Mouse (Mus musculus) hematopoietic stem cell, adult 5-6 weeks (primary cell): ENCODE data around the gene BC024978. TPM values are rescaled to one million over a fixed set of nuclear protein-coding genes. Genes with fewer than 3 reads are reported as not detected.

Source experiments
- ATAC-seq, 2 experiments: fragments of 125-278 bp in 1 of 2; replicated peaks in 1 of 2; 2 replicates each; pipeline ENCODE4 v1.8.0; 2016 to 2017; ENCODE audit warnings: inconsistent platforms in 2 of 2, mild to moderate bottlenecking in 2 of 2, moderate number of reproducible peaks in 2 of 2, low read depth in 1 of 2, moderate TSS enrichment in 1 of 2; ENCODE audit not compliant: low FRiP score in 2 of 2, poor library complexity in 2 of 2, severe bottlenecking in 2 of 2, insufficient read depth in 1 of 2, low TSS enrichment in 1 of 2
- total RNA-seq: library from RNA; stranded (forward); fragments of 172-1452, 232-1000 nt; gene quantifications from 2 replicates; pipeline ENCODE4 v1.2.3, GENCODE M21; 2017

BC024978 gene
- total RNA-seq, 1 experiment from 2014 or later = 3.5 TPM

GRCm38 (mm10) chr7:27198355-27198754 is 2.8 kb downstream of the BC024978 start:
- no peak for ATAC-seq

GRCm38 (mm10) chr7:27198779-27199178 is 3.2 kb downstream of the BC024978 start:
- no peak for ATAC-seq

DNA sequence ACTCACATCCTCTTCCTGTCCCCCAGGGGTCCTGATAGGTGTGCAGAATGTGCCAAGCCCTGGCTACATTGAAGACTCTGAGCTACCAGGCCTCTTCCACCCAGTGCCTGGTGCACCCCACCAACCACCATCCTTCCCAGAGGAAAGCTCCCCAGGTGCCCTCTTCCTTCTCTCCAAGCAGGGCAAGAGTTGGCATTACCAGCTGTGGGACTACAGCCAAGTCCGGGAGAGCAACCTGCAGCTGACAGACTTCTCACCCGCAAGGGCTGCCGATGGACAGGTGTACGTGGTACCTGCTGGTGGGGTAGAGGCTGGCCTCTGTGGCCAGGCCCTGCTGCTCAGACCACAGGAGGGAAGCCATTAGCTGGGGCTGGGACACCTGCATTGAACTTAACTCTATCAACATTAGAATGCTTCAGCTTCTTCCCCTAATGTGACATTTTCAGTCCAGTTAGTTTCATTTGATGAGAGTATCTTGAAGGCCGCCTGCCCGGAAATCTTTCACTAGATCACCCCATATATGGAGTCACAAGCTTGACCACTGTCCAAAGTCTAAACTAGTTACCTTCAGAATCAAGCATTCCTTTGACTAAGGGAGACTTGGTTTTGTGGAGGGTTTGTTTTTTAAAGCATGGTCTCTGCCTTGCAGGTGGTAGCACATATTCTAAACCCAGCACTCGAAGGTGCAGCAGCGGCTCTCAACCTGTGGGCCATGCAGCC is 8.3 kb downstream of the BC024978 start:
- ATAC-seq = no peak

DNA sequence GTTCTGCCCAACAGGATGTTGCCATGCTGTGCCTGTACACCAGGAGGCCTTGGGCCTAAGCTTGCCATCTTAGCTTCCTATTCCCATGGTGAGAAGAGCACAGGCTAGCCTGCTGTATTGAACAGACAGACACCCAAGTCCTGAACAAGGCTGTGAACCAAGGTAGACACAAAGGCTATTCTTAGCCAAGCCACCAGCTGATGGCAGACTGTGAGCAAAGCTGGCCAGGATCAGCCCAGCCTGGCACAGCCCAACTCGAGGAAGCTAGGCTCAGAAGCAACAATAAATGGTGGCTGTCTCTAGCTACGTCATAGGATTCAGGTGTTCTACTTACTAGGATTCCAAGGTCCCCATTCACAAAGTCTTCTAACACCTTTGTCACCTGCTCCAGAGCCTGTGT is 17.0 kb downstream of the BC024978 start:
- ATAC-seq = no peak

DNA sequence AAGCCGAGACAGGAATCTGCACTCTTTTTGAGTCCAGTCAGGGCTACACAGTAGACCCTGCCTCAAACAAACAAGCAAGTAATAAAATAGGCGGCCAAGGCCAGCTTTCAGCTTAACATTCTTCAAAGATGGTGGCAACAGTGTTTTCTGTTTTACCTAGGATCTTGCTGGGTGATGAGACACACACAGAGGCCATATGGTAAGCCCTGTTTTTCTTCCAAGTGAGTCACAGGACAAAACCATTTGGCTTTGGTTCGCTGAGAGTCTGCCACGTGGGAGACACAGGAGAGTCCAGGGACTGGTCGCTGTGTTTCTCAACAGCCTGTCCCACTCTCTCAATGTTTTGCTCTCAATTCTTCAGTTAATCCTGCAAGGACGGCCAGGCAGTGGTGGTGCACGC is 23.0 kb downstream of the BC024978 start:
- ATAC-seq = no peak

DNA sequence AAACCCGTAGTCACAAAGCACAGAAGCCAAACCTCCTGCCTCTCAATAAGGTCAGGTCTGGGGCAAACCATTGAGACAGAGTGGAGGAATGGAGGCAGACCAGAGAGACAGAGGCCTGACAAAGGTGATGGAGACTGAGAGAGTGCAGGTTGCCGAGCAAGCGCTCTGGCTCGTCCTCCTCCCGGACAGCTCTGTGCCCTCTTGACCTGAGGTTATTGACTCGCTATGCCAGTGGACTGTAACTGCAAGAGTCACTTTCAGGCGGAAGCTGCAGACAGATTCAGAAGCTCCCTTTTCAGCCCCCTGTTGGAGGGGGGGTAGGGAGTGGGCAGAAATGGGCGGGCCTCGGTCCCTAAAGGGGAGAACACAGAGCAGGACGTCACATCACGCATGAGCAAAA is 24.4 kb downstream of the BC024978 start:
- ATAC-seq = no peak

GRCm38 (mm10) chr7:27221939-27222338 is 26.4 kb downstream of the BC024978 start:
- no peak for ATAC-seq

GRCm38 (mm10) chr7:27222538-27222937 is 27.0 kb downstream of the BC024978 start:
- no peak for ATAC-seq

DNA sequence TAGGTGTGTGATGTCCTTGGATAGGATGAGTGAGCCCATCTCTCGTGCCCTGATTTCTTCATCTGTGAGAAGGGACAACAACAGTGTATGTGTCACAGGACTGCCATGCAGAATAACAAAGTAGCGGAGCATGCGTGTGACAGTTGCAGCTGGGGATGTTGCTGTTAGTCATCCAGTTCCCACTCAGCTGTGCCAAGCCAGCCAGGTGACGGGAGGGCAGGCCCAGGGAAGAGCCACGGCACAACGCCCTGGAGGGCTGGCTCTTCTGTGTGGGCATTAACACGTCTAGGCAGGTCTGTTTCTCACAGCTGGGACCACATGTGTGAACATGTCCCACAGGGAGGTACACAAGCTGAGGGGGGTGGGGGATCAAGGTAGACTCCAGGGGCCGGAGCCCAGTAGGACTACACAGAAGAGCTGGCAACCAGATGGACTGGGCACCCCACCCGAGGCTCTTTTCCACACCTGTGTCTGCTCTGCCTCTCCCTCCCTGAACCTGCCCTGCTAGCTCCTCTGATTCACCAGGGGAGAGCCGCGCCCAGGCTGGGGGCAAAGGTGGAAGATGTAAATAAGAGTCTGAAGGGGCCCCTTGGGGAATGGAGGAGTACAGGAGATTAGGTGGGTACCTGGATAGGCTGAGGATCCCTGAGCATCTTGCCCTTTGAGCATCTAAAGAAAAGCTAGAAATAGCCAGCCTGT is 29.4 kb downstream of the BC024978 start:
- no peak for ATAC-seq

DNA sequence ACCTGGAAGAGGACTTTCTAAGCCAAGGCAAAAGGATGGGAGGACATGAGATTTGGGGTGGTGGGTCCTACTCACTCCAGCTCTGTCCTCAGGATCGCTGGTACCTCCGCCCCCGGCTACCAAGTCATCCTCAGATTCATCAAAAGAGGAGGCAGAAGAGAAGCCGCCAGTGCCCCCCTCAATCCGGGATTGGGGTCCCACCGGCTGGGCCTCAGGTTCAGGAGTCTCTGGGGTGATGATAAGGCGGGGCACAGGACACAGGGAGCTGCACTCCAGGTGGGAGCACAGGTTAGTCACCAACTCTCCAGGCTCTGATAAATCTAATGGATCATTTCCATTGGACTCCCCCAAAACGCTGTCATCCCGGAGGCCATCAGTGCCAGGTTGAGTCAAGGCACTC is 31.7 kb downstream of the BC024978 start:
- ATAC-seq = no peak

DNA sequence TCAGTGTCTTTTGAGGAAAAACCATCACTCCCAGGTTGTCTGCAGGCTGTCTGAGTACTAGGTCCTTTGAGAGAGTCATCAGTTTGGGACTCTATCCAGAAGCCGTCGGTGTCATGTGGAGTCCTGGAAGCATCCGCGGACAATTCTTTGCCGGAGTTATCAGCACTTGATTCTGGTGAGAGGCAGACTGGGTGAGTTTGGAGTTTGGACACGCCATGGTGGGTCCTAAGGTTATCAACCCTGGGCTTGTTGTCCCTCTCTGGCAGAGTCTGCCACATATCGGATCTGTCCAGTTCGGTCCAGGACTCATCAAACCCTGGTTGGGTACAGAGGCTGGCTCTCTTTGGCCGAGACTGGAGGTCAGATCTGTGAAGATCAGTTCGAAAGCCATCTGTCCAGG is 32.1 kb downstream of the BC024978 start:
- ATAC-seq = no peak

- ATAC-seq = peak; percentile 79 to 85
Observed at GRCm38 (mm10) chr7:27228281-27228821, 32.8 kb downstream of the BC024978 start, which contains the start of gene Itpkc. TSS of gene Itpkc (minus strand) at chr7:27228661.

DNA sequence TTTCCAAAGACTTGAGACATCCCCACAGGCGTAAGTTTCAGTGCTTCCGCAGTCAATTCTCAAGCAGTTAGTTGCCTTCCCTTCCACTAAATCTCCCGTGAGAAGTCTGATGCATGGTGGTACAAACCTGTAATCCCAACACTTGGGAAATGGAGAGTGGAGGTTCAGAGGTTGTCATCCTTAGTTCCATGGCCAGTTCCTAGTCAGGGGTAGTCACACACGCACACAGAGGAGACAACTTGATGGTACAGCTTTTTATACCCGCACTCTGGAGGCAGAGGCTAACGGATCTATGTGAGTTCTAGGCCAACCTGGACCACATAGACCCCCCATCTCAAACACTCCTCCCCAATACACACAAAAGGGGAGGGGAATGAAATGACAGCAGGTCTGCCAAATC is 33.3 kb downstream of the BC024978 start:
- ATAC-seq = peak; percentile 1 to 8; a peak in 2 of 4 replicates

GRCm38 (mm10) chr7:27230781-27231180 is 35.2 kb downstream of the BC024978 start:
- no peak for ATAC-seq

DNA sequence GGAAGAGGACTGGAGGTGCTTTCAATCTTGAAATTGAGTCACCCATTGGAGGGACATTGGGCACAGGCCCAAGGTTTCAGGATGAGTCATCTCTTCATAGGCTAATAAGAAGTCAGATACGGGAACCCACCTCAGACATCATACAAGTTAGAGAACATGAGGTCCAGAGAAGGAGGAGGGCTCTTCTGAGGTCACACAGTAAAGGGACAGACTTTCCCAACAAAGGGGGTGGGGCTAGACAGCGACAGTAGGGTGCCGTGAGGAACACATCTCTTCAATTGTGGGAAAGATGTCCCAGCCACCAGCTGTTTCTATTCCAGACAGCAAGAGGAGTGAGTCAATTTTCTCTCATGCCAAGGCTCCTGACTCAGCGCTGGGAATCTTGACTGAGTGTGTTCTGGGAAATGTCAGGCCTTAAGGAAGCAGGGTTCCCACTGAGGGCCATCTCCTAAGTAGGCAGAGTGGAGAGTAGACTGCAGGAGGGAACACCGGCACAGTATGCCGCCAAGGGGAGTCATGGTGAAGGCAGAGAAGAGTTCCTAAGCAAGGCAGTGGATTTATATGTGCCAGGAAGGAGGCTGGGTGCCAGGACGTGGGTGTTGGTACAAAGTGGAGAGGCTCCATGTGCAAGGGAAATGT is 36.2 kb downstream of the BC024978 start:
- no peak for ATAC-seq

DNA sequence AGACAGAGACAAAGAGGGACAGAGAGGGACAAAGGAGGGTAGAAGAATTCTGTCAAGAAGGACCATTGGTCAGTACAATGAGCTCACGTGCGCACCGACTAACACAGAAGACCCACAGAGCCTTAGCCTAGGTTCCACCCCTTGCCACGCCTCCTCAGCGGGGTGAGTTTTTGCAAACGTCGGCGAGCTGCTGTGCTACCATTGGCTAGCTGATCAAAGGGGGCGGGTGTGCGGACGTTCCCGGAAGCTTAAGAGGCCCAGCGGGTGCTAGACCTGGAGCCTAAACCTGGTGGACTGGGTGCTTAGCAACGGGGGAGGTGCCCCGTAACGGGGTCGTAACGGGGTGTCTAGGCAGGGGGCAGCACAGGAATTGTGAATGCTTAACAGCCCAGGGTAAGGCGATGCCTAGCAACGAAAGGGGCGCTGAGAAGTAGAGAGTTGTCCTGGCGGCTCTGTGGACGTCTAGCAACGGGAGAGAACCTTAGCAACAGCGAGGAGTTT is 37.2 kb downstream of the BC024978 start, which contains the start of gene Coq8b:
Coq8b (plus strand) TSS at position 243 of the 501 bp plus-strand sequence.
- ATAC-seq = peak; percentile 94

- no peak for ATAC-seq
Observed at GRCm38 (mm10) chr7:27233300-27233699, 37.7 kb downstream of the BC024978 start.

GRCm38 (mm10) chr7:27235726-27236125 is 40.1 kb downstream of the BC024978 start:
- no peak for ATAC-seq
